Mouse (Mus musculus): ENCODE measurements around the gene Socs1.

- TF ChIP-seq EP300 (IDR thresholded peaks at IDR 0.05; ENCODE audit: low read depth) (no peak), CTCF (IDR thresholded peaks at IDR 0.05; ENCODE audit: low read depth) (no peak)
These were observed 4.7 kb downstream of the Socs1 start for GRCm38 (mm10) chr16:10780631-10781120.

All from liver, postnatal 0 days (tissue).